Mouse (Mus musculus) heart, postnatal 0 days (tissue): ENCODE measurements around the gene Fzd2.

Experiments used
- CTCF ChIP-seq: IDR thresholded peaks from 2 replicates; pipeline ENCODE4 v1.5.1; 2016; ENCODE audit warnings: antibody characterized with exemption, control low read depth, low read depth
- EP300 ChIP-seq: IDR thresholded peaks from 2 replicates; pipeline ENCODE4 v1.6.1; 2016; ENCODE audit warnings: antibody characterized with exemption, low read depth

- 0 out of 2 replicates have a peak, but pooled peaks have one; percentile 20 for TF ChIP-seq CTCF
- TF ChIP-seq EP300 = no peak
Measured at GRCm38 (mm10) chr11:102604777-102605552, 769 bp downstream of the Fzd2 start.
